Mouse (Mus musculus): ENCODE data around the gene Tmbim6. TPM values are rescaled to one million over a fixed set of nuclear protein-coding genes. Genes with fewer than 3 reads are reported as not detected.

The Tmbim6 gene
- polyA plus RNA-seq, 1 experiment: 418 TPM

DNA sequence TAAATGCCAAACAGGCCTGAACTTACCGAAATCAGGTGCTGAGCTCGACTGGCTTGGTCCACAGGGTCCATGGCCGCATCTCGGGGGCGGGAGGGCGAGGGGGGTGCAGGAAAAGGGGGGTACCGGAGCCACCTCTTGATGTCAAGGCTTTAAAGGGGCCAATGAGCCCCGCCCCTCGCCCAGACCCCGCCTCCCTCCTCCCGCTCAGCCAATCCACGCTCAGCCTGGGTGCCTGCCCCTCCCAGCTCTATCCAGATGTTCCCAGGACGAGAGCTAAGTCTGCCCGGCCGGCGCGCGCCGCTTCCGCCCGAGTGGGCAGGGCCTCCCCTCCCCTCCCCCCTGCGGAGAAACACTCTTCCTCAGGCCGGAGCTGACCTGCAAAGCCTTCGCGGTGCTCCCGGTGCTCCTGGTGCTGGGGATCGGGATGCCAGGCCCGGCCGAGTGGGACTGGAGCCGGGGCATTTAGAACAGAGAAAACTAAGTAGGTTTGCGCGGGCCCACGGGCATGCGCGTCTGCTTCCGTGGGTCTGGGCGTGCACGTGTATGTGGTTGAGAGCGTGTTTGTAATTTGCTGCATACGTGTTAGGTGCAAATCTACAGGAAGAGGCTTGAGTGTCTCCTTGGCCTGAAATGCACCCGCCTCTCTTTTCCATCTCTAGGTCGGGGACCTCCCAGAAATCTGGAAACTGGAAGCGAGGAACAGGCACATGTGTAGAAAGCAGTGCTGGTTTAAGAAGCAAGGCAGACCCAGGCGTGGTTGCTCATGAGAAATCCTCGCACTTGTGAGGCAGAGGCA, 65.1 kb downstream of the Tmbim6 start, which contains the start of gene Nckap5l:
TSS of gene Nckap5l (minus strand) at position 143 of the 796 bp plus-strand sequence.
- Histone ChIP-seq H3K27me3 (ENCODE audit: control insufficient read depth, insufficient read depth, low read length) (no peaks in the 10 kb centered on the region), H3K4me1 (ENCODE audit: control insufficient read depth, insufficient read depth, low read length) (peaks cover 13% of the 10 kb centered on the region), H3K27ac (ENCODE audit: insufficient read depth, low read length) (peak within 1 kb of the TSS; percentile 15; the same call in 1 of the 2 replicates), H3K4me3 (replicated peaks; ENCODE audit: insufficient read depth, low read depth, low read length) (peak within 1 kb of the TSS; percentile 85)
- 2% methylated on average over 45 of the region's 45 CpGs for whole genome bisulfite sequencing
- TF ChIP-seq CTCF (IDR thresholded peaks at IDR 0.05; ENCODE audit: borderline replicate concordance, insufficient read depth, low read depth, low read length) (no peak), POLR2A (IDR thresholded peaks at IDR 0.05; ENCODE audit: borderline replicate concordance, insufficient read depth, low read length) (no peak)
- DNase-seq: peak; percentile 85

Other genes starting within 250 kb of the Tmbim6 start
- gene Kcnh3, start 168.0 kb upstream of the Tmbim6 start, polyA plus RNA-seq (2012; rRNA removed): 5.0 and 7.0 TPM in 2 replicates
- gene Mcrs1, start 140.9 kb upstream of the Tmbim6 start, polyA plus RNA-seq (2012; rRNA removed): 84.9 and 94.4 TPM in 2 replicates
- 141 and 152 TPM in 2 replicates for gene Prpf40b, start 97.8 kb upstream of the Tmbim6 start, polyA plus RNA-seq (2012; rRNA removed)
- gene Fam186b, start 97.0 kb upstream of the Tmbim6 start, polyA plus RNA-seq (2012; rRNA removed): 1.1 and 1.9 TPM in 2 replicates
- gene Fmnl3, start 22.4 kb upstream of the Tmbim6 start, polyA plus RNA-seq (2012; rRNA removed): 10.0 and 10.7 TPM in 2 replicates
- 12.3 TPM in 2 replicates for gene Nckap5l, start 64.9 kb downstream of the Tmbim6 start, polyA plus RNA-seq (2012; rRNA removed)
- 11.6 and 12.4 TPM in 2 replicates for gene Bcdin3d, start 81.8 kb downstream of the Tmbim6 start, polyA plus RNA-seq (2012; rRNA removed)
- 241 and 263 TPM in 2 replicates for gene Faim2, start 135.3 kb downstream of the Tmbim6 start, polyA plus RNA-seq (2012; rRNA removed)
- 0.23 and 0.43 TPM in 2 replicates for gene Aqp2, start 186.2 kb downstream of the Tmbim6 start, polyA plus RNA-seq (2012; rRNA removed)
- 0.36 and 0.56 TPM in 2 replicates for gene Aqp5, start 197.9 kb downstream of the Tmbim6 start, polyA plus RNA-seq (2012; rRNA removed)
- 29.0 and 38.4 TPM in 2 replicates for gene Aqp6, start 208.5 kb downstream of the Tmbim6 start, polyA plus RNA-seq (2012; rRNA removed)

Measured in cerebellum, adult 2 months (tissue).